1 mouse cellular context compared by ENCODE assay signal in the genomic region with DNA sequence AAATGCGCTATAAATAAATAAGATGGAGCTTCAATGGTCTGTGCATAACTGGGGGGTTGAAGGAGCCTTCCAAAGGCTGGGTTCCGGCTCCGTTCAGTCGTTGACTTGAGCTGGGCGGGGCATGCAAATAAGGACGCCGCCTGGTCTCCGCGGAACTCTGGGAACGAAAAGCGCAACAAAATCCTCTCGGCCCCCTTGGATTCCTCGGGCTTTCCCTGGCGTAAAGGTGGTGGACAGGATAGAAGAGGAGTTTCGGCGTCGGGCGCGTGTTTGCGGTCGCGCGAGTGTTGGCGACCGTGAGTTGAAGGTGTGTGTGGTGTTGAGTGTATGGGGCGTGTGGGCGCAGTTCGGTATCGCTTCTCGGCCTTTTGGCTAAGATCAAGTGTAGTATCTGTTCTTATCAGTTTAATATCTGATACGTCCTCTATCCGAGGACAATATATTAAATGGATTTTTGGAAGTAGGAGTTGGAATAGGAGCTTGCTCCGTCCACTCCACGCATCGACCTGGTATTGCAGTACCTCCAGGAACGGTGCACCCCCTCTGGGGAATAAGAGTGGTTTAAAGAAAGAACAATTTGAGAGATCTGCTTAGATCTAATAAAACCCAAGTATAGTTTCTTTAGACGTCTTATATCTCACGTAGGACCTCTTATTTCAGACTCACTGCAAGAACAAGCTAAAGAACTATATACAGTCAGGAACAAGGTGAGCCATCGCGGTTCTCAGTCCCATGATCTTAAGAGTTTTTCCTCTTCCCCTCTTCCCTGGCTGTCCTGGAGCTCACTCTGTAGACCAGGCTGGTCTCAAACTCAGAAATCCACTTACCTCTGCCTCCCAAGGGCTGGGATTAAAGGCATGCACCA.
TF ChIP-seq lines count a peak whose summit lies in the region.

No protein-coding gene starts in this region.

TF ChIP-seq in C2C12, 6 proteins besides CTCF, POLR2A, EP300 and RAD21:
- TF ChIP-seq CEBPB (IDR thresholded peaks at IDR 0.05; ENCODE audit: low read depth), result peak; percentile 37
TF ChIP-seq in C2C12: peak in this region for 1; not testable (repeated sequence) for 5.
